Mouse (Mus musculus): ENCODE measurements around the gene Tbc1d10b. TPM values are rescaled to one million over a fixed set of nuclear protein-coding genes. Genes with fewer than 3 reads are reported as not detected.
A peak's percentile ranks its signal among the peaks of the same experiment; 100 is the strongest.

Gene Tbc1d10b
- polyA plus RNA-seq, 1 experiment = 62.8 TPM

DNA sequence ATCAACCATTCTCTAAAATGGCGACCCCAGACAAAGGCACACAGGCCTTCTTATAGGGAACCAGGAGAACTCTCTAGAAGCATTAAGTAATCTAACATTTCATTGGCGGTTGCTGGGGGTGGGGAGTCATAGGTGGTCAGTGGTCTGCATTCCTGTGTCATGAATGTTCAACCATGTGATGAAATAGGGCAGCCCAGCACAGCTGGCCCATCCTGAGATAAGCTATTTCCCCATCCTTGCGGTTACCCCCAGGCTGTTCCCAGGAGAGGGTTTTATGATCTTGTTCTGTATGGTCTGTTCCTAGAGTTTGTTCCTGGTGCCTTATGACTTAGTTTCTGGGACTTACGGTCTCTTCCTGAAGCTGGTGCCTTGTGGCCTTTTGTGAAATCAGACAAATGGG is 50.7 kb downstream of the Tbc1d10b start:
- Histone ChIP-seq H3K27me3 (ENCODE audit: control insufficient read depth, insufficient read depth, insufficient read length) (no peaks in the 10 kb centered on the region), H3K79me2 (ENCODE audit: control insufficient read depth, insufficient read depth) (no peaks in the 10 kb centered on the region), H3ac (ENCODE audit: control insufficient read depth, insufficient read length) (no peak overlapping the region), H3K4me3 (no peak overlapping the region), H3K4me2 (ENCODE audit: low read depth) (peak overlapping the region; percentile 63), H3K36me3 (ENCODE audit: control insufficient read depth, insufficient read depth) (no peaks in the 10 kb centered on the region)
- TF ChIP-seq CEBPB (IDR thresholded peaks at IDR 0.05; ENCODE audit: insufficient read depth, poor library complexity, severe bottlenecking) (peak; percentile 98), E2F4 (IDR thresholded peaks at IDR 0.05; ENCODE audit: insufficient read depth) (no peak), TCF12 (IDR thresholded peaks at IDR 0.05; ENCODE audit: insufficient read depth, poor library complexity, severe bottlenecking) (peak; percentile 85), SRF (IDR thresholded peaks at IDR 0.05; ENCODE audit: control insufficient read depth, insufficient read length, low read depth) (no peak), MYOG (IDR thresholded peaks at IDR 0.05; ENCODE audit: control insufficient read depth in 1 of 3, insufficient read depth in 1 of 3, insufficient read length in 2 of 3, low read depth in 2 of 3) (peak; percentile 31 to 79 (median 48)), POLR2AphosphoS2 (IDR thresholded peaks at IDR 0.05; ENCODE audit: insufficient read length, low read depth) (no peak), USF1 (IDR thresholded peaks at IDR 0.05; ENCODE audit: low read depth) (peak; percentile 63), TCF3 (IDR thresholded peaks at IDR 0.05; ENCODE audit: insufficient read length, low read depth) (peak; percentile 87), REST (IDR thresholded peaks at IDR 0.05; ENCODE audit: insufficient read depth, insufficient read length) (no peak), POLR2A (IDR thresholded peaks at IDR 0.05; ENCODE audit: insufficient read length, low read depth) (no peak), MYOD1 (IDR thresholded peaks at IDR 0.05; ENCODE audit: control insufficient read depth in 1 of 3, insufficient read length in 2 of 3, low read depth in 2 of 3) (peak in 2 of 3 experiments; percentile 81 to 85)

DNA sequence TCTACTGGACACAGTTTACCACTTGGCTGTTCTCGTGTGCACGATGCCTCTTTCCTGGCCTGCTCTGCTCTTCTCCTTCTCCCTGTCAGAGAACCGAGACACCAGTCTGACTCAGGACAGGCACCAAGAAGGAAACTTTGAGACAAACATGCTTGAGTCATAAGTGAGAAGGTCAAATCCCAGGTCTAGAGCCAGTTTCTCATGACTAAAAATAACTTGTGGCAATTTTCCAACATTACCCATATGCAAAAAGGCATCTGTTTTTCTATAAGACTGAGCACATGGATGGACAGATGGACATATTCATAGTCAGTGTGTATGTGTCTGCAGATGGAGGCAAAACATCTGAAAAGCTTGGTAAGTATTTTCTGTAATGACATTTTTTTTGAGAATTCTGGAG is 54.8 kb downstream of the Tbc1d10b start:
- TF ChIP-seq MYOG (IDR thresholded peaks at IDR 0.05; ENCODE audit: control insufficient read depth in 1 of 3, insufficient read depth in 1 of 3, insufficient read length in 2 of 3, low read depth in 2 of 3) (no peak), MYOD1 (IDR thresholded peaks at IDR 0.05; ENCODE audit: control insufficient read depth in 1 of 3, insufficient read length in 2 of 3, low read depth in 2 of 3) (no peak), SRF (IDR thresholded peaks at IDR 0.05; ENCODE audit: control insufficient read depth, insufficient read length, low read depth) (no peak), TCF12 (IDR thresholded peaks at IDR 0.05; ENCODE audit: insufficient read depth, poor library complexity, severe bottlenecking) (no peak), REST (IDR thresholded peaks at IDR 0.05; ENCODE audit: insufficient read depth, insufficient read length) (no peak), POLR2A (IDR thresholded peaks at IDR 0.05; ENCODE audit: insufficient read length, low read depth) (no peak), USF1 (IDR thresholded peaks at IDR 0.05; ENCODE audit: low read depth) (no peak), POLR2AphosphoS2 (IDR thresholded peaks at IDR 0.05; ENCODE audit: insufficient read length, low read depth) (no peak), E2F4 (IDR thresholded peaks at IDR 0.05; ENCODE audit: insufficient read depth) (no peak), CEBPB (IDR thresholded peaks at IDR 0.05; ENCODE audit: insufficient read depth, poor library complexity, severe bottlenecking) (no peak), TCF3 (IDR thresholded peaks at IDR 0.05; ENCODE audit: insufficient read length, low read depth) (no peak), MAX (IDR thresholded peaks at IDR 0.05; ENCODE audit: low read depth) (no peak)
- H3K4me3 ChIP-seq = no peak overlapping the region
- no peaks in the 10 kb centered on the region for H3K36me3 ChIP-seq (ENCODE audit: control insufficient read depth, insufficient read depth)
- no peak overlapping the region for H3ac ChIP-seq (ENCODE audit: control insufficient read depth, insufficient read length)
- H3K4me2 ChIP-seq (ENCODE audit: low read depth) = no peak overlapping the region
- no peaks in the 10 kb centered on the region for H3K27me3 ChIP-seq (ENCODE audit: control insufficient read depth, insufficient read depth, insufficient read length)
- no peaks in the 10 kb centered on the region for H3K79me2 ChIP-seq (ENCODE audit: control insufficient read depth, insufficient read depth)

DNA sequence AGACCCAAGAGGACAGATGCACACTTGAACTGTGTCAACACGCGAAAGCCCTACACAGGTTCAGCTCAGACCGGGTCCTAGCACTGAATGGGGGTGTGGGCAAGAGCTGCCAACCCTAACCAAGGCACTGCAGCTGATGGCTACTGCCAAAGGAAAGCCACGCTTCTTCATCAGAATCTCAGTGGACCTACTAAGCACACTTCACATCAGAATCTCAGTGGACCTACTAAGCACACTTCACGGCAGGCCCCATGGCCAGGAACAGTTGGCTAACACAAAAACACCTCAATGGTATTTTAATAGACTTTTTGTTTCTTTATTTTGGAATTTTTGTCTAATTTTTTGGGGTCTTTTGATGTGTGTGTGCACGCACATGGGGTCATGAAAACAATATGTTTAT is 55.8 kb downstream of the Tbc1d10b start:
- Histone ChIP-seq H3K4me2 (ENCODE audit: low read depth) (no peak overlapping the region), H3K79me2 (ENCODE audit: control insufficient read depth, insufficient read depth) (no peaks in the 10 kb centered on the region), H3K36me3 (ENCODE audit: control insufficient read depth, insufficient read depth) (no peaks in the 10 kb centered on the region), H3K4me3 (no peak overlapping the region), H3ac (ENCODE audit: control insufficient read depth, insufficient read length) (no peak overlapping the region), H3K27me3 (ENCODE audit: control insufficient read depth, insufficient read depth, insufficient read length) (no peaks in the 10 kb centered on the region)
- TF ChIP-seq REST (IDR thresholded peaks at IDR 0.05; ENCODE audit: insufficient read depth, insufficient read length) (no peak), CEBPB (IDR thresholded peaks at IDR 0.05; ENCODE audit: insufficient read depth, poor library complexity, severe bottlenecking) (no peak), MYOD1 (IDR thresholded peaks at IDR 0.05; ENCODE audit: control insufficient read depth in 1 of 3, insufficient read length in 2 of 3, low read depth in 2 of 3) (no peak), POLR2AphosphoS2 (IDR thresholded peaks at IDR 0.05; ENCODE audit: insufficient read length, low read depth) (no peak), TCF12 (IDR thresholded peaks at IDR 0.05; ENCODE audit: insufficient read depth, poor library complexity, severe bottlenecking) (no peak), MAX (IDR thresholded peaks at IDR 0.05; ENCODE audit: low read depth) (no peak), SRF (IDR thresholded peaks at IDR 0.05; ENCODE audit: control insufficient read depth, insufficient read length, low read depth) (no peak), MYOG (IDR thresholded peaks at IDR 0.05; ENCODE audit: control insufficient read depth in 1 of 3, insufficient read depth in 1 of 3, insufficient read length in 2 of 3, low read depth in 2 of 3) (no peak), USF1 (IDR thresholded peaks at IDR 0.05; ENCODE audit: low read depth) (no peak), POLR2A (IDR thresholded peaks at IDR 0.05; ENCODE audit: insufficient read length, low read depth) (no peak), E2F4 (IDR thresholded peaks at IDR 0.05; ENCODE audit: insufficient read depth) (no peak), TCF3 (IDR thresholded peaks at IDR 0.05; ENCODE audit: insufficient read length, low read depth) (no peak)

DNA sequence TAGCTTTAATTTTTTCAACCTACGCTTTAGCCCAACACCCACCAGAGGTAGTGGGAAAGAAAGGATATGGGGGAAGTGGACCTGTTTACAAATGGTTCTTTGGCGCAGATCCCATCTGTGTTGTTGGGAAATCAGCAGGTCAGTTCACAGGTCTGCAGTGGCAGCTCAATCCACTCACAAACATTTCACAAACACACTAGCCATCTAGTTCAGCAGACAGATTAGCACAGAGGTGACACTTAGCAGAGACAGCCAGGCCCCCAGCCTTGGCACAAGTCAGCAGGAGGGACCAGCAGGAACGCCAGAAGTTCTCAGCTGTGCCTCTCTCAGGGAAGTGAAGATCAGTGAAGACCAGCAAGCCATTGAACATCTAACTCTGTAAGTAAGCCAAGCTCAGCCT is 60.4 kb downstream of the Tbc1d10b start:
- Histone ChIP-seq H3K4me3 (no peak overlapping the region), H3K36me3 (ENCODE audit: control insufficient read depth, insufficient read depth) (no peaks in the 10 kb centered on the region), H3K27me3 (ENCODE audit: control insufficient read depth, insufficient read depth, insufficient read length) (no peaks in the 10 kb centered on the region), H3K79me2 (ENCODE audit: control insufficient read depth, insufficient read depth) (no peaks in the 10 kb centered on the region), H3K4me2 (ENCODE audit: low read depth) (no peak overlapping the region), H3ac (ENCODE audit: control insufficient read depth, insufficient read length) (no peak overlapping the region)
- TF ChIP-seq TCF3 (IDR thresholded peaks at IDR 0.05; ENCODE audit: insufficient read length, low read depth) = no peak
- no peak for TF ChIP-seq POLR2A (IDR thresholded peaks at IDR 0.05; ENCODE audit: insufficient read length, low read depth)
- TF ChIP-seq MYOG (IDR thresholded peaks at IDR 0.05; ENCODE audit: control insufficient read depth in 1 of 3, insufficient read depth in 1 of 3, insufficient read length in 2 of 3, low read depth in 2 of 3) = no peak
- no peak for TF ChIP-seq MYOD1 (IDR thresholded peaks at IDR 0.05; ENCODE audit: control insufficient read depth in 1 of 3, insufficient read length in 2 of 3, low read depth in 2 of 3)
- no peak for TF ChIP-seq CEBPB (IDR thresholded peaks at IDR 0.05; ENCODE audit: insufficient read depth, poor library complexity, severe bottlenecking)
- no peak for TF ChIP-seq MAX (IDR thresholded peaks at IDR 0.05; ENCODE audit: low read depth)
- no peak for TF ChIP-seq TCF12 (IDR thresholded peaks at IDR 0.05; ENCODE audit: insufficient read depth, poor library complexity, severe bottlenecking)
- TF ChIP-seq USF1 (IDR thresholded peaks at IDR 0.05; ENCODE audit: low read depth) = no peak
- no peak for TF ChIP-seq POLR2AphosphoS2 (IDR thresholded peaks at IDR 0.05; ENCODE audit: insufficient read length, low read depth)
- no peak for TF ChIP-seq REST (IDR thresholded peaks at IDR 0.05; ENCODE audit: insufficient read depth, insufficient read length)
- no peak for TF ChIP-seq E2F4 (IDR thresholded peaks at IDR 0.05; ENCODE audit: insufficient read depth)
- TF ChIP-seq SRF (IDR thresholded peaks at IDR 0.05; ENCODE audit: control insufficient read depth, insufficient read length, low read depth) = no peak

Other genes with a start within 250 kb of the Tbc1d10b start
- 173 TPM for gene Cdipt, start 232.6 kb downstream of the Tbc1d10b start, polyA plus RNA-seq (2012; fragmentation: generic; extraction: Trizol)
- 0.18 TPM for gene Cdiptos, start 232.4 kb downstream of the Tbc1d10b start, polyA plus RNA-seq (2012; fragmentation: generic; extraction: Trizol)
- 111 TPM for gene Mvp, start 193.8 kb downstream of the Tbc1d10b start, polyA plus RNA-seq (2012; fragmentation: generic; extraction: Trizol)
- gene Pagr1b, start 192.0 kb downstream of the Tbc1d10b start, polyA plus RNA-seq (2012; fragmentation: generic; extraction: Trizol) = 0.95 TPM
- 8.1 TPM for gene Pagr1a, start 191.1 kb downstream of the Tbc1d10b start, polyA plus RNA-seq (2012; fragmentation: generic; extraction: Trizol)
- gene Gm42742, start 187.4 kb downstream of the Tbc1d10b start, polyA plus RNA-seq (2012; fragmentation: generic; extraction: Trizol) = 37.7 TPM
- gene Prrt2, start 187.3 kb downstream of the Tbc1d10b start, polyA plus RNA-seq (2012; fragmentation: generic; extraction: Trizol) = not detected
- 115 TPM for gene Maz, start 181.4 kb downstream of the Tbc1d10b start, polyA plus RNA-seq (2012; fragmentation: generic; extraction: Trizol)
- 29.9 TPM for gene Kif22, start 166.0 kb downstream of the Tbc1d10b start, polyA plus RNA-seq (2012; fragmentation: generic; extraction: Trizol)
- gene Zg16, start 121.1 kb downstream of the Tbc1d10b start, polyA plus RNA-seq (2012; fragmentation: generic; extraction: Trizol) = not detected
- gene AI467606, start 117.1 kb downstream of the Tbc1d10b start, polyA plus RNA-seq (2012; fragmentation: generic; extraction: Trizol) = 45.0 TPM
- 0.04 TPM for gene Qprt, start 86.2 kb downstream of the Tbc1d10b start, polyA plus RNA-seq (2012; fragmentation: generic; extraction: Trizol)
- gene Spn, start 70.6 kb downstream of the Tbc1d10b start, polyA plus RNA-seq (2012; fragmentation: generic; extraction: Trizol) = 21.7 TPM
- gene Cd2bp2, start 12.4 kb downstream of the Tbc1d10b start, polyA plus RNA-seq (2012; fragmentation: generic; extraction: Trizol) = 58.3 TPM
- gene Mylpf, start 422 bp upstream of the Tbc1d10b start, polyA plus RNA-seq (2012; fragmentation: generic; extraction: Trizol) = 10,881 TPM
- 11.4 TPM for gene Zfp553, start 24.6 kb upstream of the Tbc1d10b start, polyA plus RNA-seq (2012; fragmentation: generic; extraction: Trizol)
- 2.2 TPM for gene Sept1, start 24.7 kb upstream of the Tbc1d10b start, polyA plus RNA-seq (2012; fragmentation: generic; extraction: Trizol)
- gene Zfp771, start 35.8 kb upstream of the Tbc1d10b start, polyA plus RNA-seq (2012; fragmentation: generic; extraction: Trizol) = 34.9 TPM
- 76.9 TPM for gene Dctpp1, start 52.2 kb upstream of the Tbc1d10b start, polyA plus RNA-seq (2012; fragmentation: generic; extraction: Trizol)
- gene Sephs2, start 65.6 kb upstream of the Tbc1d10b start, polyA plus RNA-seq (2012; fragmentation: generic; extraction: Trizol) = 17.2 TPM
- gene Itgal, start 87.8 kb upstream of the Tbc1d10b start, polyA plus RNA-seq (2012; fragmentation: generic; extraction: Trizol) = 0.16 TPM
- gene Zfp768, start 137.1 kb upstream of the Tbc1d10b start, polyA plus RNA-seq (2012; fragmentation: generic; extraction: Trizol) = 17.3 TPM
- gene Zfp747, start 167.6 kb upstream of the Tbc1d10b start, polyA plus RNA-seq (2012; fragmentation: generic; extraction: Trizol) = 3.6 TPM
- gene 9130019O22Rik, start 178.7 kb upstream of the Tbc1d10b start, polyA plus RNA-seq (2012; fragmentation: generic; extraction: Trizol) = 0.34 TPM
- 3.0 TPM for gene E430018J23Rik, start 185.2 kb upstream of the Tbc1d10b start, polyA plus RNA-seq (2012; fragmentation: generic; extraction: Trizol)
- 1.2 TPM for gene Zfp764, start 198.4 kb upstream of the Tbc1d10b start, polyA plus RNA-seq (2012; fragmentation: generic; extraction: Trizol)
- 11.6 TPM for gene Zfp688, start 213.6 kb upstream of the Tbc1d10b start, polyA plus RNA-seq (2012; fragmentation: generic; extraction: Trizol)
- gene Zfp689, start 240.7 kb upstream of the Tbc1d10b start, polyA plus RNA-seq (2012; fragmentation: generic; extraction: Trizol) = 2.1 TPM

Measured in myocyte (in vitro differentiated cells).